ENCODE assay signal across 21 mouse cellular contexts in genomic region chr3:19961341-19961740, GRCm38 (mm10). TPM values are rescaled to one million over a fixed set of nuclear protein-coding genes. Genes with fewer than 3 reads are reported as not detected.
A peak's percentile ranks its signal among the peaks of the same experiment; 100 is the strongest.
DNase-seq lines count a peak whose midpoint lies in the region; ATAC-seq and TF ChIP-seq lines count a peak whose summit lies in the region.
"Had no signal": no experiment of that assay in that cellular context is flagged by ENCODE, and none has a peak within 500 bp of the region (broad histone marks: within the 10 kb centered on the region; RNA-seq: fewer than 3 reads in every experiment).

No protein-coding gene starts in this region.

- no peak for ATAC-seq in kidney, embryonic 14.5 days (ENCODE audit: low FRiP score, low TSS enrichment)
- ATAC-seq in liver, postnatal 0 days: no peak
- ATAC-seq: activated CD4-positive, CD25-positive, alpha-beta regulatory T cell, adult 4 months; forebrain, embryonic 13.5 days; forebrain, embryonic 15.5 days had no signal

- 80% methylated on average over 2 of the region's 2 CpGs for WGBS in kidney, adult 2 months
- WGBS in kidney, embryonic 14.5 days: 87% methylated on average over 2 of the region's 2 CpGs
- WGBS in liver, postnatal 0 days (ENCODE audit: insufficient replicate concordance): 58% methylated on average over 2 of the region's 2 CpGs

- peaks cover 7% of the 10 kb centered on the region; the same call in 1 of the 2 replicates for H3K4me1 ChIP-seq in kidney, adult 2 months (ENCODE audit: control insufficient read depth, insufficient read depth, low read length)
- no peaks in the 10 kb centered on the region for H3K4me1 ChIP-seq in kidney, embryonic 14.5 days (ENCODE audit: control insufficient read depth, insufficient read depth, low read length)
- H3K4me1 ChIP-seq in liver, postnatal 0 days (ENCODE audit: insufficient read depth): peaks cover 17% of the 10 kb centered on the region
- H3K4me1 ChIP-seq: embryonic facial prominence, embryonic 12.5 days; forebrain, embryonic 13.5 days had no signal

- DNase-seq in kidney, adult 2 months: no peak
- no peak for DNase-seq in liver, postnatal 0 days
- no peak for DNase-seq in liver
- no peak for DNase-seq in layer of hippocampus, postnatal 14 days (ENCODE audit: low spot score in 2 of 2)
- DNase-seq: adrenal gland, adult 8-10 months; adrenal gland, postnatal 14 days; adrenal gland, postnatal 36 days; cerebellum, adult 11-12 months; cerebellum, adult 2 months; cerebellum, adult 9-10 months; cerebellum, postnatal 10 days; cerebellum, postnatal 25 days had no signal

- H3K4me2 ChIP-seq in kidney, embryonic 14.5 days (replicated peaks; ENCODE audit: low read depth, low read length): no peak overlapping the region
- peak overlapping the region; percentile 32 for H3K4me2 ChIP-seq in liver, postnatal 0 days (ENCODE audit: low read depth, low read length)
- peak overlapping the region; percentile 44 for H3K4me2 ChIP-seq in myocyte (ENCODE audit: low read depth)
- H3K4me2 ChIP-seq: embryonic facial prominence, embryonic 12.5 days; forebrain, embryonic 13.5 days; forebrain, embryonic 15.5 days had no signal

- H3K27me3 ChIP-seq in kidney, adult 2 months (replicated peaks; ENCODE audit: control insufficient read depth, insufficient read depth, low read length): no peaks in the 10 kb centered on the region
- no peaks in the 10 kb centered on the region for H3K27me3 ChIP-seq in kidney, embryonic 14.5 days (ENCODE audit: control insufficient read depth, insufficient read depth, low read length)
- H3K27me3 ChIP-seq in liver, postnatal 0 days (ENCODE audit: insufficient read depth, low read length): no peaks in the 10 kb centered on the region
- no peaks in the 10 kb centered on the region for H3K27me3 ChIP-seq in myocyte (ENCODE audit: control insufficient read depth, insufficient read depth, insufficient read length)
- H3K27me3 ChIP-seq: embryonic facial prominence, embryonic 12.5 days; forebrain, embryonic 13.5 days; forebrain, embryonic 15.5 days; Patski had no signal

- peak overlapping the region; percentile 23; the same call in 1 of the 2 replicates for H3K27ac ChIP-seq in kidney, adult 2 months (ENCODE audit: insufficient read depth, low read depth, low read length)
- no peak overlapping the region for H3K27ac ChIP-seq in kidney, embryonic 14.5 days (ENCODE audit: low read depth, low read length)
- H3K27ac ChIP-seq in liver, postnatal 0 days (ENCODE audit: low read depth): peak overlapping the region; percentile 86
- H3K27ac ChIP-seq: embryonic facial prominence, embryonic 10.5 days; embryonic facial prominence, embryonic 12.5 days; forebrain, embryonic 13.5 days; forebrain, embryonic 15.5 days had no signal

- TF ChIP-seq POLR2A in kidney, adult 2 months (IDR thresholded peaks at IDR 0.05; ENCODE audit: low read depth, low read length): no peak
- TF ChIP-seq POLR2A in myocyte (IDR thresholded peaks at IDR 0.05; ENCODE audit: insufficient read length, low read depth): no peak

- no peak overlapping the region for H3K4me3 ChIP-seq in kidney, adult 2 months (ENCODE audit: insufficient read depth, low read depth, low read length)
- H3K4me3 ChIP-seq in kidney, embryonic 14.5 days (ENCODE audit: low read length): no peak overlapping the region
- H3K4me3 ChIP-seq in liver, postnatal 0 days (ENCODE audit: low read depth, low read length): no peak overlapping the region
- H3K4me3 ChIP-seq in myocyte: no peak overlapping the region
- H3K4me3 ChIP-seq: embryonic facial prominence, embryonic 10.5 days; embryonic facial prominence, embryonic 12.5 days; forebrain, embryonic 13.5 days; forebrain, embryonic 15.5 days had no signal

- no peak overlapping the region for H3ac ChIP-seq in myocyte (ENCODE audit: control insufficient read depth, insufficient read length)

- H3K36me3 ChIP-seq in kidney, adult 2 months (ENCODE audit: control insufficient read depth, insufficient read depth, low read length): no peaks in the 10 kb centered on the region
- no peaks in the 10 kb centered on the region for H3K36me3 ChIP-seq in kidney, embryonic 14.5 days (ENCODE audit: control insufficient read depth, insufficient read depth, low read length)
- H3K36me3 ChIP-seq in liver, postnatal 0 days (replicated peaks; ENCODE audit: insufficient read depth, low read length): peaks cover 5% of the 10 kb centered on the region; the same call in 1 of the 2 replicates
- H3K36me3 ChIP-seq in myocyte (ENCODE audit: control insufficient read depth, insufficient read depth): no peaks in the 10 kb centered on the region
- H3K36me3 ChIP-seq: embryonic facial prominence, embryonic 10.5 days; embryonic facial prominence, embryonic 12.5 days; forebrain, embryonic 15.5 days; G1E had no signal

- H3K9ac ChIP-seq in kidney, embryonic 14.5 days (ENCODE audit: low read depth, low read length): no peak overlapping the region
- no peak overlapping the region; the same call in 1 of the 2 replicates for H3K9ac ChIP-seq in liver, postnatal 0 days (replicated peaks)
- H3K9ac ChIP-seq: embryonic facial prominence, embryonic 12.5 days; forebrain, embryonic 13.5 days; forebrain, embryonic 15.5 days had no signal

- no peaks in the 10 kb centered on the region for H3K79me2 ChIP-seq in myocyte (ENCODE audit: control insufficient read depth, insufficient read depth)

- TF ChIP-seq CTCF in kidney, adult 2 months (conservative IDR thresholded peaks at IDR 0.05; ENCODE audit: insufficient read depth, insufficient read length, low read depth, low read length): no peak
- TF ChIP-seq CTCF in liver, postnatal 0 days (IDR thresholded peaks at IDR 0.05; ENCODE audit: low read depth): no peak

- H3K9me3 ChIP-seq in kidney, embryonic 14.5 days (ENCODE audit: control insufficient read depth, low read length): no peaks in the 10 kb centered on the region
- no peaks in the 10 kb centered on the region for H3K9me3 ChIP-seq in liver, postnatal 0 days (ENCODE audit: low read length)
- H3K9me3 ChIP-seq: embryonic facial prominence, embryonic 10.5 days; embryonic facial prominence, embryonic 12.5 days; forebrain, embryonic 13.5 days; forebrain, embryonic 15.5 days; G1E had no signal

- no peak for TF ChIP-seq EP300 in liver, postnatal 0 days (IDR thresholded peaks at IDR 0.05; ENCODE audit: low read depth)

TF ChIP-seq in myocyte, 11 proteins besides CTCF, POLR2A, EP300 and RAD21:
- peak in 1 of 3 experiments; percentile 24 for TF ChIP-seq MYOG (IDR thresholded peaks at IDR 0.05; ENCODE audit: control insufficient read depth in 1 of 3, insufficient read depth in 1 of 3, insufficient read length in 2 of 3, low read depth in 2 of 3)
- no peak for TF ChIP-seq MAX (IDR thresholded peaks at IDR 0.05; ENCODE audit: low read depth)
TF ChIP-seq in myocyte: peak in this region for 1.

RNA-seq across cellular contexts. Expression of gene Cp, which starts 4.5 kb away (rescaled TPM):
- polyA plus RNA-seq in kidney, adult 2 months (2012; rRNA removed): 17.7 and 18.9 TPM in 2 replicates
- polyA plus RNA-seq in kidney, embryonic 14.5 days (2014; fragmentation: Nextera tagmentation; extraction: Ambion mirVana): 0.10 and 0.47 TPM in 2 replicates
- polyA plus RNA-seq in liver, postnatal 0 days (2015; fragmentation: Nextera tagmentation; extraction: Ambion mirVana): 272 and 290 TPM in 2 replicates
- 3.7 TPM for polyA plus RNA-seq in myocyte (2012; fragmentation: generic; extraction: Trizol)
- 10 to 100 TPM in 1 of 2 experiments, 1 to 10 TPM in 1; 8.2 to 12.3 TPM for total RNA-seq in layer of hippocampus, postnatal 14 days (2021)
- polyA plus RNA-seq: G1E had no signal

Comparison
In these comparisons a context has a peak if more than half of its experiments do, and no peak if none do; other contexts are left out.
1. RNA of gene Cp, which starts 4.5 kb away (polyA plus RNA-seq): 272 to 290 TPM in liver, postnatal 0 days; 17.7 to 18.9 TPM in kidney, adult 2 months, 3.7 TPM in myocyte (single experiment) and 0.10 to 0.47 TPM in kidney, embryonic 14.5 days; every median in the first group is over 10 times any median in the second.